Mouse (Mus musculus) c-Kit-positive CD71-negative TER-119-negative erythroid progenitor cells, embryonic 14.5 days (primary cell): ENCODE measurements around the gene Gm20388.
A peak's percentile ranks its signal among the peaks of the same experiment; 100 is the strongest.

Source experiments
- DNase-seq: peaks from one replicate; pipeline ENCODE4 v3.0.0-alpha.2; 2013; ENCODE audit warnings: low read depth

The Gm20388 gene

GRCm38 (mm10) chr8:121847261-121847822, 1936.7 kb downstream of the Gm20388 start:
- no peak for DNase-seq

- DNase-seq, result no peak
Measured at GRCm38 (mm10) chr8:121847987-121848386, 1937.3 kb downstream of the Gm20388 start.

- DNase-seq, result no peak
Measured at GRCm38 (mm10) chr8:121848495-121848894, 1937.9 kb downstream of the Gm20388 start.

- no peak for DNase-seq
Measured at GRCm38 (mm10) chr8:121849303-121849702, 1938.7 kb downstream of the Gm20388 start.

- peak; percentile 81 for DNase-seq
Measured at GRCm38 (mm10) chr8:121850018-121850417, 1939.4 kb downstream of the Gm20388 start.

GRCm38 (mm10) chr8:121850436-121850820, 1939.8 kb downstream of the Gm20388 start:
- DNase-seq, result no peak

- DNase-seq, result peak; percentile 99
Measured at GRCm38 (mm10) chr8:121850821-121851470, 1940.3 kb downstream of the Gm20388 start.

- DNase-seq, result no peak
Measured at GRCm38 (mm10) chr8:121851716-121852115, 1941.1 kb downstream of the Gm20388 start.

GRCm38 (mm10) chr8:121852464-121852863, 1941.8 kb downstream of the Gm20388 start:
- no peak for DNase-seq

- no peak for DNase-seq
Measured at GRCm38 (mm10) chr8:121853586-121853985, 1942.9 kb downstream of the Gm20388 start.

- DNase-seq, result no peak
Measured at GRCm38 (mm10) chr8:121856071-121856746, 1945.6 kb downstream of the Gm20388 start.

- no peak for DNase-seq
Measured at GRCm38 (mm10) chr8:121857331-121857730, 1946.7 kb downstream of the Gm20388 start.

GRCm38 (mm10) chr8:121857747-121858146, 1947.1 kb downstream of the Gm20388 start:
- DNase-seq, result no peak

- no peak for DNase-seq
Measured at GRCm38 (mm10) chr8:121861276-121861675, 1950.6 kb downstream of the Gm20388 start.

- DNase-seq, result no peak
Measured at GRCm38 (mm10) chr8:121861806-121862548, 1951.3 kb downstream of the Gm20388 start.

GRCm38 (mm10) chr8:121865356-121865755, 1954.7 kb downstream of the Gm20388 start:
- DNase-seq, result no peak

- no peak for DNase-seq
Measured at GRCm38 (mm10) chr8:121868196-121868595, 1957.6 kb downstream of the Gm20388 start.

GRCm38 (mm10) chr8:121868896-121869295, 1958.3 kb downstream of the Gm20388 start:
- no peak for DNase-seq

GRCm38 (mm10) chr8:121870190-121870589, 1959.5 kb downstream of the Gm20388 start:
- DNase-seq, result no peak

GRCm38 (mm10) chr8:121871833-121872440, 1961.3 kb downstream of the Gm20388 start:
- no peak for DNase-seq

GRCm38 (mm10) chr8:121874031-121874430, 1963.4 kb downstream of the Gm20388 start:
- no peak for DNase-seq

- DNase-seq, result no peak
Measured at GRCm38 (mm10) chr8:121875045-121875444, 1964.4 kb downstream of the Gm20388 start.
